Mouse (Mus musculus) bone marrow macrophage, adult 2 months (primary cell): ENCODE results near the gene Mat2a. TPM values are rescaled to one million over a fixed set of nuclear protein-coding genes. Genes with fewer than 3 reads are reported as not detected.
A peak's percentile ranks its signal among the peaks of the same experiment; 100 is the strongest.

Experiments used
- H3K27ac ChIP-seq: 2 replicates; pipeline ENCODE4 v1.5.1; 2012; ENCODE audit warnings: low read depth, low read length; ENCODE audit not compliant: insufficient read depth
- H3K4me1 ChIP-seq: 2 replicates; pipeline ENCODE4 v1.6.1; 2012; ENCODE audit warnings: low read length; ENCODE audit not compliant: control insufficient read depth, insufficient read depth
- H3K4me3 ChIP-seq: 2 replicates; pipeline ENCODE4 v1.5.1; 2012; ENCODE audit warnings: mild to moderate bottlenecking, low read length, moderate library complexity; ENCODE audit not compliant: insufficient read depth
- CTCF ChIP-seq: IDR thresholded peaks from 2 replicates; pipeline ENCODE4 v1.5.1; 2012; ENCODE audit warnings: low read depth, mild to moderate bottlenecking, low read length, moderate library complexity
- POLR2A ChIP-seq: IDR thresholded peaks from 2 replicates; pipeline ENCODE4 v1.6.1; 2012; ENCODE audit warnings: mild to moderate bottlenecking, low read depth, low read length, borderline replicate concordance
- polyA plus RNA-seq: library from polyadenylated mRNA; stranded (reverse); fragments of >200 nt; gene quantifications from 2 replicates; pipeline ENCODE4 v1.2.4, GENCODE M21; 2012; ENCODE audit not compliant: missing spikeins, insufficient read depth, insufficient read length

Gene Mat2a
- polyA plus RNA-seq, 1 experiment = 88.8 TPM

DNA sequence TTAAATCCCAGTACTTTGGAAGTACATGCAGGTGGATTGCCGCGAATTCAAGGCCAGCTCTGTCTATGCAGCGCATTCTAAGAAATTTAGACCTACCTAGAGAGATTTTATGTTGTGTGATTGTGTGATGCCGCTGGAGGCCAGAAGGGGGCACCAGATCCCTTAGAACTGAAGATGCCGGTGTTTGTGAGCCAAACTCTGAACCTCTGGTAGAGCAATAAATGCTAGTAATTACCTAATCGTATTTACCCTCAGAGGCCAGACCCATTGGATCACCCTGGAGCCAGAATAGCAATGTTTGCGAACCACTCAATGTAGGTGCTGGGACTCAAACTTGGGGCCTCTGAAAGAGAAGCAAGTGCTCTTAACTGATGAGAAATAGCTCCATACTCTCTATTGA, 37.5 kb downstream of the Mat2a start:
- Histone ChIP-seq H3K4me3 (no peak overlapping the region), H3K4me1 (no peaks in the 10 kb centered on the region; the same call in 1 of the 2 replicates), H3K27ac (no peak overlapping the region)
- TF ChIP-seq POLR2A (no peak), CTCF (peak; percentile 80)

DNA sequence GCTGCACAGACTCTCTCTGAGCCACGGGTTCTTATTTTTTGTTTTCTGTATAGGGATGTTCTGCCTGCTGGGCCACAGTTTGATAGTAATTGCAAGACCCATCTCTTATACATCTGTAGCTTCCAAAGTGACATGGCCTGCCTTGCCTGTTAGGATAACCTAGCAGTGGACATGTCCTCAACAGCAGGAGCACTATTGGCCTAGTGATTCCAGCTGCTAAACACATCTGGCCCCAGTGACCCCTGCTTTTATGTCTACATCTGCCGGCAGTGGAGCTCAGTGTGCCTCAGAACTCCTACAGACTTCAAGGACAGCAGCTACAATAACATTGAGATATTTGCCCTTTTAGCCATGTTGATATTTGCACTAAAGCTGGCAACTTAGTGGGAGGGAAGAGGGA, 39.4 kb downstream of the Mat2a start:
- TF ChIP-seq CTCF (no peak), POLR2A (no peak)
- no peak overlapping the region for H3K27ac ChIP-seq
- H3K4me3 ChIP-seq = no peak overlapping the region
- H3K4me1 ChIP-seq = peaks cover 14% of the 10 kb centered on the region

DNA sequence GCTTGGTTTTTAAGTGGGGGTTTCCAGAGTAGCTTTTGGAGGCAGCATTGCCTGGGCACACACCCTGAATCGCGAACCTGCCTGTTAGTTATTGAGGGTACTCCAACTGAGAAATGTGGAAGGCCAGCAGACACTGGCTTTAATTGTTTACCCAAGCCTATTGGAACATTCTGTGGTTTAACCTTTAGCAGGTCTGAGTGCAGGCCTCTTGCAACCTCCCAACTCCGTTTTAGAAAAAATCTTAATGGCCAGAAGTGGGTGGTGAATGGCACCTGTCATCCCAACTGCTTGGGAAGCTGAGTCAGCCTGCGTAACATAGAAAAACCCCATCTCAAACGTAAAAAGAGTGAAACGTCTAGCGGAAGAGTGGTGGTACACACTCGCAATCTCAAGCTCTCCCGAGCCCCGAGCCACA, 42.5 kb downstream of the Mat2a start:
- no peak for TF ChIP-seq CTCF
- TF ChIP-seq POLR2A = no peak
- Histone ChIP-seq H3K4me1 (peaks cover 23% of the 10 kb centered on the region), H3K27ac (no peak overlapping the region), H3K4me3 (no peak overlapping the region)

DNA sequence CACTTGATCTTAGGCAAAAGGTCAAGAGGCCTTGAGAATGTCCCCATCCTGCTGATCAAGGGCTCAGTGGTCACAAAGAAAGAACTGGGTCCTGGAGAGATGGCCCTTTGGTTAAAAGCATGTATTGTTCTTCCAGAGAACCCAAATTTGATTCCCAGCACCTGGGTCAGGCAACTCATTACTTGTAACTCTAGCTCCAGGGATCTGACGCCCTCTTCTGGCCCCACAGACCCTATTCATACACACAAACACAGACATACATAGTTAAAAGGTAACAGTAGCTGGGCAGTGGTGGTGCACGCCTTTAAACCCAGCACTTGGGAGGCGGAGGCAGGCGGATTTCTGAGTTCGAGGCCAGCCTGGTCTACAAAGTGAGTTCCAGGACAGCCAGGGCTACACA, 47.0 kb downstream of the Mat2a start:
- H3K27ac ChIP-seq = no peak overlapping the region
- H3K4me3 ChIP-seq = no peak overlapping the region
- TF ChIP-seq CTCF = no peak
- no peak for TF ChIP-seq POLR2A
- H3K4me1 ChIP-seq = peaks cover 42% of the 10 kb centered on the region

DNA sequence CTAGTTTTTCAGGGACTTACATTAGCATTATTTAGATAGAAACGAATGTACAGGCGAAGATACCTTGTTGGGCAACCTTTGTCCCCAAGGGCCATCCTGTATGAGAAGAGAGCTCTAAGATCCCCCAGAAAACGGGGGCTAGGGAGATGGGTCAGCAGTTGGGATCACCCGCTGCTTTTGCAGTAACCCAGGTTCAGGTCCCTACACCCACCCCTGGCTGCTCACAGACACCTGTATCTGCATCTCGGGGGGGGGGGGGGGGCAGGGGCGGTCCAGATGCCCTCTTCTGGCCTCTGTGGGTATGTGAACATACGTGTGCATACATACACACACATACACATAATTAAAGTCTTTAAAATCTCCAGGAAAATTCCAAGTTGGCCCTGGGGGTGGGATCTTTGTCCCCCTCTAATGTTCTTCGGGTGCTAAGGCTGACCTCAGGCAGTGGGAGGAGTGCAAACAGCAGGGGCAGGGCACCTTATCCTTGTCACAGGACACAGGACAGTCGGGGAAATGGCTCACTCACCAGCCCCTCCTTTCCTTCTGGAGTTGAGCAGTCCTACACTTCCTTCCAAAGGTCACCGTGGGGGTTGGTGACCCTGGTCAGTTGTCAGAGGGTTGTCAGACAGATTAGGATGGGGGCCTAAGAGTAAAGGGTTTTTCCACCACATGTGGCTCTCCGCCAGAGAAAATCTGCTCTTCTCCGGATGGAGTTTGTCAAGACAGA, 48.4 kb downstream of the Mat2a start:
- peak overlapping the region; percentile 93 for H3K27ac ChIP-seq
- no peak for TF ChIP-seq CTCF
- TF ChIP-seq POLR2A = no peak
- peak overlapping the region; percentile 74 for H3K4me3 ChIP-seq
- peaks cover 39% of the 10 kb centered on the region for H3K4me1 ChIP-seq

DNA sequence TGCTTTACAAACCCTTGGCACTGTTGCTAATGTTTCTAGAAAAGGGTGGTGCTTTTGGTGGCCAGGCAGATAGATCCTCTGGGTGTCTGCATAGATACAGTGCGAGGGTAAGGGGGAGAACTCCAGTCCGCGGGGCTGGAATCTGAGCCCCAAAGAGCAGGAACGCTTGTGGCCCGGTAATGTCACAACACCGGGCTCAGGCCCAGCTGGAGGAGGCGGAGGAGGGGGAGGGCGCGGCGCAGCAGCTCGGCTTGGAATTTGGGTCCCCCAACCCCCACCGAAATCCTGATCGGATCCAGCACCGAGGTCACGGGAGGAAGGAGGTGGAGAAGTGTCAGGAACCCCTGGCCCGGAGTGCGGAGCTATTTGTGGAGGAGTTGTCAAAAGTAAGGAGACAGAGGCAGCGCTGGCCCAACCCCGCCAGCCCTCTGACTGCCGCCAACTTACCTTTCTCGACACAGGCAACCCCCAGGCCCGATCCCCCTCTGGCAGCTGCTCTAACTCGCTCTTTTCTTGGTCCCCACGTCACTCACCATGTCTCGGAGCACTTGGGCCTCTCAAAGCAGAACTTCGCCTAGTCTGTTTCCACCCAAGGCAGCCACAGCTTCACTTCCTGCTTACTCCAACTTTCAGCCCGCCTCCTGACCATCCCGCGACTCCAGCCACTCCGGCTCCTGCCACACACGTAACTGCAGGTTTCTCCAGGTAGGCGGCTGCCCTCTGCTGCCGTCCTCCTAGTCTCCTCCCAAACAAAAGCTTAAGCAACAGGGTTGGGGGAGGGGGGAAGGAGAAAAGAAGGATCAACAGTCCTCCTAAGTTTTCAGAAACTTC, 49.2 kb downstream of the Mat2a start, which contains the start of gene Vamp8:
Vamp8 (minus strand) TSS at position 763 of the 831 bp plus-strand sequence.
- Histone ChIP-seq H3K27ac (peak within 1 kb of the TSS; percentile 93), H3K4me1 (peaks cover 31% of the 10 kb centered on the region), H3K4me3 (peak within 1 kb of the TSS; percentile 74)
- TF ChIP-seq CTCF = no peak

DNA sequence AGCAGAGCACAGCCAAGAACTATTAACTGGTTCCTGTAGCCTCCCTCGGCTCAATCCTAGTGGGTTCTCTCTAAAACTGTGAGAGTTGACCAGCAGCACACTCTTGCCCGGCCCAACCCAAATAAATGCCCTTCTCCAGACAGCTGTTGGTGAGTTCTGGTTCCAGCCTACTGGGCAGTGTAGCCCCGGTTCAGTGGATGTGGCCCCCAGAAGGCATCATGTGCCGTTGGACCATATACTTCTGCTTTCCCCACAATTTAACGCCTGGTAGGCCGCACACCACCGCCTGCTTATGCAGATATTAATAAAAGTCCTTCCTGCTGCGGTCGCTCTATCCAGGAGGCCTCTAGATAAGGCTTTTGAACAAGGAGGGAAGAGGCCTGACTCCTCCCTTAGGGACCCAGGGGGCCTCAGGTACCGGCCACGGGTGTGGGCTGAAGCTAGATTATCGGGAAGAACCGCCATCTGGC, 49.9 kb downstream of the Mat2a start:
- Histone ChIP-seq H3K4me1 (peaks cover 26% of the 10 kb centered on the region), H3K4me3 (peak overlapping the region; percentile 74), H3K27ac (peak overlapping the region; percentile 93)
- TF ChIP-seq CTCF (no peak), POLR2A (no peak)

DNA sequence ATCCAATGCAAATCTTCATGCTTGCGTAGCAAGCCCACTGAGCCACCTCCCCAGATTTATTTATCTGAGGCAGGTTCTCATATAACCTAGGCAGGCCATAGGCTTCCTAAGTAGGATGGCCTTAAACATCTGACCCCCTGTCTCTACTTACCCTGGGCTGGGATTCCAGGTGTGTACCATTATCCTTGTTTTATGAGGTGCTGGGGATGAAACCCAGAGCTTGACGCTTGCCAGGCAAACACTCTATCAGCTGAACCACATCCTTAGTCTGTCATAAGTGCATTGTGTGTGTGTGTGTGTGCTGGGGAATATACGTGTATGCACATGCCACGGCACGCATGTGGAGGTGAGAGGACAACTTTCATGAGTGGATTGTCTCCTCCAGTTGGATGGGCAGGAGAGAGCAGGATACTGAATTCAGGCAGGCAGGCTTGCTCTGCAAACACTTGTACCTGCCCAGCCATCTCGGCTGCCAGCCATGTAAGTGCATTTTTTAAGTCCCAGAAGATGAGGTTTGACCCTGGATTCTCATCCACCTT, 50.5 kb downstream of the Mat2a start:
- Histone ChIP-seq H3K27ac (peak overlapping the region; percentile 93), H3K4me3 (peak overlapping the region; percentile 74), H3K4me1 (peaks cover 19% of the 10 kb centered on the region)
- TF ChIP-seq POLR2A = no peak
- no peak for TF ChIP-seq CTCF

DNA sequence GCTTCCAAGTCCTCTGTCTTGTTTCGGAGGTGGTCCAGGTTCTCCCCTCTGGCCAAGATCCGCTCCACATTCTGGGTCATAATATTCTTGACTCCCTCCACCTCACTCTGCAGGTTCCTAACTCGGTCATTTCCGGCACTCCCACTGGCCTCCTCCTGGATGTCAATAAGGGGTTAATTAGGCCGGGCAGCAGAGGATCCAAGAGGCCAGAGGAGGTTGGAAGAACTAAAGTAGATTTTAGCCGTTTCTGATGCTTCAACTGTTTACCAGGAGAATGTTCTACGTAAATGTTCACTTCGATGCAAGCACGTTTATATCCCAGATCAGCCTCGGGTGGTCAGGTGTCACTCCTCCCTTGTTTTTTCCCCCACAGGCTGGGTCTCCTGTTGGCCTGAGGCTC, 51.1 kb downstream of the Mat2a start:
- H3K27ac ChIP-seq = no peak overlapping the region
- no peak for TF ChIP-seq POLR2A
- TF ChIP-seq CTCF = no peak
- no peak overlapping the region for H3K4me3 ChIP-seq
- peaks cover 22% of the 10 kb centered on the region for H3K4me1 ChIP-seq

DNA sequence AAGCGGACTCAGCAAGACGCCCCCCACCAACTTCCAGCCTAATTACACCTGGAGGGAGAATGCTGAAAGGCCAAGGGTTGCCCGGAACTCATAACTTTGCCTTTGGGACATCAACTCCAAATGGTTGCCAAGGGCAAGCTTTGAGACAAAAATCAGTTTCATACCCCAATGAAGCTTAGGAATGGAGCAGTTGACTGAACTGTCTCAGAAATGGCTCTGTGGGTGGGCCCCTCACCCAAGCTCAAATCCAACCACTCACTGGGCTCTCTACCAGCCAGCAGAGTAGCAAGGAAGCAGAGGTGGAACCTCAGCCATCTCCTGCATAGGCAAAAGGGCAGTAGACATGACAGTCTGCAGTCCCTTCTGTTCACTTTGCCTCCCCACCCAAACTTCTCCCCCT, 51.5 kb downstream of the Mat2a start:
- TF ChIP-seq CTCF = no peak
- TF ChIP-seq POLR2A = no peak
- no peak overlapping the region for H3K27ac ChIP-seq
- no peak overlapping the region for H3K4me3 ChIP-seq
- H3K4me1 ChIP-seq = peaks cover 27% of the 10 kb centered on the region
